Mouse (Mus musculus) spleen, postnatal 0 days (tissue): ENCODE results near the gene Magix. TPM values are rescaled to one million over a fixed set of nuclear protein-coding genes. Genes with fewer than 3 reads are reported as not detected.

Source experiments
- polyA plus RNA-seq: library from polyadenylated mRNA; unstranded; fragments of >200 nt; fragmentation: Nextera tagmentation; extraction: Ambion mirVana; gene quantifications from 2 replicates; pipeline ENCODE4 v1.2.1, GENCODE M21; 2015

Magix gene
- 0.34 and 0.70 TPM in 2 replicates for polyA plus RNA-seq

DNA sequence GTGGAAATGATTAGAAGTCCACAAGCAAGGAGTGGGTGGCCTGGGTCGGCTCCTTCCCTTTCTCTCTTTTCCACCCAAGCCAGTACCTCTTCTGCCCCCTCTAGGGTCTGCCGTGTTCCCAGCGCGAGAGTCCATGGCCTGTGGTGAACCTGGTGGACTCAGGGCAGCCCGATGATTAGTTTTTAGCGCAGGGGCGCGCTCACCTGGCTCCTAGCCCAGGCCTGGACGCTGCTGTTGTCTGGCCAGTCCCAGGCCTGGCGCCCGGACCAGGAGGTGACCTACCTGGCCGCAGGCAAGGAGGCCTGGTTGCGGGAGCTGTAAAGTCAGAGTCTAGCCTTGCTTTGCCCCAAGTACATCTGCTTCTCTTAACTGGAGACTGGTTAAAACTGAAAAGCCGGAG, at the start of gene Magix:
Gene Magix (minus strand): TSS at position 388 of the 400 bp plus-strand sequence.

DNA sequence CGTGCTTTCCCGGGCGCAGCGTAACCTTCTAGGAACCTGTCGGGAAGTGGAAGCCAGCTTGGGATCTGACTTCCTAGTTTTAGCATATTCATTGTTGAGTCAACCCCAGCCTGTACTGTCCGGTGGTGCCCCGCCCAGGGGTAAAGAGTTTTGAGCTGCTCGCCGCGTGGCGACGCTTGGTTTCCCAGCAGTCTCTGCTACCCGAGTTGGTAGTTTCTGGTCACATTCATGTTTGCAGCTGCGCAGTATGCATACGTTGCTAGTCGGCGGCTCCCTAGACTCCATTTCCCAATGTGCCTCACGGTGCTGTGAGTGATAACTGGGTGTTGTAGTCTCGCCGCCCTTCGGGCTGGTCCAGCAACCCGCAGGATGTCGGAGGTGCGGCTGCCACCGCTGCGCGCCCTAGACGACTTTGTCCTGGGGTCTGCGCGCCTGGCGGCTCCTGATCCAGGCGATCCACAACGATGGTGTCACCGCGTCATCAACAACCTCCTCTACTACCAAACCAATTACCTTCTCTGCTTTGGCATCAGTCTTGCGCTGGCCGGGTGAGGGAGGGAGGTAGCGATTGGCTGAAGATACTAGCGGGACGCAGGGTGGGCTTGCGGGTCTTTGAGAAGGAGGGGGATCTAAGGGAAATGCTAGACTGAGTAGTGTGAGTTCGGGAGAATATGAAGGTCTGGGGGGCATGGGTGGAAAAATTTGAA, 47.3 kb upstream of the Magix start, which contains the start of gene Praf2:
Gene Praf2 (plus strand): TSS at position 225 of the 707 bp plus-strand sequence.

DNA sequence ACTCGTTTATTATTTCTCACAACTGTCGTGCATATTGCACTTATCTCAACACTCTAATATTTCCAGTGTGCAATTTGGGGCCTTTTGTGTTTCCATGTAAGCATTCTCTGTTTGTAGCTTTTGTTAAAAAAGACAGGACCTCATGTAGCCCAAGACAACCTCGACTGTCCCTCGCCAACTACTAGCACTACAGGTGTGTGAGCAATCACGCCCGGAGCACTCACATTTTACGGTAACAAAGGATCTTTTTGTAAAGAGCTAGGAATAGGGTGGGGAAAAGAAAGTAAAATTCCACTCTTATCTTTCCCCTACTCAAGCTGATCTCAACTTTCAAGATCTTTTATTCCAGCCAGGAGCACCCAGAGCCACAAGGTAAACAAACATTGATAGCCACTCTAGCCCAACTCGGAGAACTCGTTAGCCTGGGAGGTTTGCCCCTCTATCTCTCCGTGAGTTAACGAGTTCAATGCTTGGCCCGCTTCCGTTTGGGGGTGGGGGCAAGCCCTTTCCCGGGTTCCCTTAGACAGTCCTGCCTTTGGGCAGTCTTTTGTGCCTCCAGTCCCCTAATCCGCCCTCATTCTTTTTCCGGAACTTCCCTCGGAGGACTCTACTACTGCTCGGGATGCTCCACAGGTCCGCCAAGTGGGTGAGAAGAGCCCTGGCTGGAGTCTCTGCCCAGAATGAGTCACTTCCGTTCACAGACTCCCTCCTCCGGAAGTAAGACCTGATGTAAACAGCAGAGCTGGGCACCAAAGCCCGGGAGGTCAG, 40.6 kb upstream of the Magix start, which contains the start of gene Gm45208:
Gene Gm45208 (plus strand): TSS at position 732 of the 768 bp plus-strand sequence.

DNA sequence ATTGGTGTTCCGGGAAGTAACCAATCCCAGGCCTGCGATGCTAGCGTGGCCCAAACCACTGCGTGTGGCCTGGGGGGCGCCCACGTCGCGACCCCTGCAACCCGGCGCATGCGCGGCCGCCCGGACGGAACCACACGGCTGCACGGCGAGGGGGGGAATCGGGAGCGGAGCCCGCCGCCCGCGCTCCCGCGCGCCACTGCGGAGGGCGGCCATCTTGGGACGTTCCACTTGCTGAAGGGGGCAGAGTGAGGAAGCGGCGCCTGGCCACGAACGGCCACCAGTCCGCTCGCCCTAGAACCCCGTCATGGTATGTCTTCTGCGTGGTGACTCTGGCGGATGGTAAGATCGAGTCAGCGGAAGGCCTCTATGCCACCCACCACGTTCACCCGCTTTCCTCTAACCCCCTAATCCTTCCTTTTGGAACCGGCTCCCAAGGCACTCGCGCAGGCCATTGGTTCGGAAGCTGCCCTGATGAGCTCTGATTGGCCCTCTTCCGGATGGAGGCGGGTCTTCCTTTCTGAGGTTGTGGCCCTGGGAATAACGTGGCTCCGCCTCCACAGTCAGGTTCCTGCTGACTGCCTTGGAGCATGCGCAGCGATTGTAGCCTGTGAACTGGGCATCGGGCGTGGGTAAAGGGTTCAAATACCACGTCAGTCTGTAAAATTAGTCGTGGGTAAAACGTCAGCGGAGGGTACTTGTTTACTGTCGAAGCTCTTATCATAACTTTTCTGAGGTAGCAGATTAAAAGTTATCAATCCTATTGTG, 33.3 kb upstream of the Magix start, which contains the start of gene Wdr45:
Gene Wdr45 (plus strand): TSS at position 199 of the 765 bp plus-strand sequence.

DNA sequence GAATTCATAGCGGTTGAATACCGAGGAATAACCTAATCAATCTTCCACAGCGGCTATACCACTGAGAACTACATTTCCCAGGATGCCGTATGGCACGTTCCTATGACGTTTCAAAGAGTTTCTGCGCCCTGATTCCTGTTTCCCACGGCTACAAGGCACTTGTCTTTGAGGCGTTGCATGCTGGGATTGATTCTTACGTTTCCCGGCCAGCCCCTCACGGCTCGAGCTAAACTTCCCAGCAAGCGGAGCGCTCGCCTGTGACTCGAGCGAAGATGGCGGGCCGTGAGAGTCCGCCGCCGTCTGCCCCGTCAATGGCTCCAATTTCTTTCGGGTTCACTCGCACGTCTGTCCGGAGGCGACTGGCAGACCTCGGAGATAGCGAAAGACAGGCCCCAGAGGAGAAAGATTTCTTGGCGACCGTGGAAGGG, 15.9 kb upstream of the Magix start, which contains the start of gene Gpkow:
Gene Gpkow (plus strand): TSS at position 178 of the 428 bp plus-strand sequence.

DNA sequence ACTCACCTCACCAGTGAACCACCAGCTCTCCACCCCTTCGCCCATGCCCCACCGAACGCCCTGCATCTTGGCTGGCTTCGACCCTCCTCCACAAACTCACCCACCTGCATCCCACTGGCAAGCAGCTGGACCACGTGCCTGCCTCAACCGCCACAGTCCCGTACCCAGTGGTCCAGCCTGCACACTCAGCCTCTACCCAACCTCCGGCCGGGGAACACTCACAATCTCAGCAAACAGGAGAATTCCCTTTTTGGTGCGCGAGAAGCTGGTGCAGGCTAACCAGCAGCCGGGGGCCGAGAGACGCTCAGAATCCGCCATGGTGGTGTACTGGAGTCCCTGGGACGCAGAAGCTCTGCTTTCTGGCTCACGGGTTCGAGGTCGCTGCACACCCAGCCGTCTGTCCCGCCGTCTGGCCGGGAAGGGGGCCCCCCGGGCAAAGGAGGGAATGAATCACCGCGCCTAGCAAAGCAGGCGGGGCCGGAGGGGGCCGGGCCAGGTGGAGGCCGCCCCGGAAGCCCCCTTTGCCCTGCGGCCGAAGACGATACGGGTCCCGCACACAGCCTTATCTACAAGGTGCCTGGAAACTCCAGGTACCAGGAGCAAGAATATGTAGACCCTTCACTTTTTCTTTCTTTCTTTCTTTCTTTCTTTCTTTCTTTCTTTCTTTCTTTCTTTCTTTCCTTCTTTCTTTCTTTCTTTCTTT, 10.0 kb downstream of the Magix start, which contains the start of gene Plp2:
Gene Plp2 (minus strand): TSS at position 470 of the 703 bp plus-strand sequence.

DNA sequence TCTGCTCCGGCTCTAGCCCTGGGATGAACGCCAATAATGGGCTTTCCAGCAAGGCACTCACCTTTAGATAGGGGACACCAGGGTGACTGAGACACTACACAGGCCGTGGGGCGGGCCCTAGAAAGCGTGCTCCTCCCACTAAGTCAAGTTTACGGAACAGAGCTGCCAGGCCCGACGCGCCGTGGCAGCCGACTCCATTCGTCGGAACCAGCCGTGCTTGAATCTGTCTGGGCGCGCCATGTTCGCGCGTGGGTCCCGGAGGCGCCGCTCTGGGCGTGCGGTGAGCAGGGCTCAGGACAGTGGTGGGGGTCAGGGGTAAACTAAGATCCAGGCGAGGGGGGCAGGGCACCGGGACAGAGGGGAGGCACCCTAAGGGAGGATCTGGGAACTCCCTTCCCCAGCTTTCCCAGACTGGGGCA, 23.8 kb downstream of the Magix start, which contains the start of gene Prickle3:
Gene Prickle3 (plus strand): TSS at position 40 of the 419 bp plus-strand sequence.

DNA sequence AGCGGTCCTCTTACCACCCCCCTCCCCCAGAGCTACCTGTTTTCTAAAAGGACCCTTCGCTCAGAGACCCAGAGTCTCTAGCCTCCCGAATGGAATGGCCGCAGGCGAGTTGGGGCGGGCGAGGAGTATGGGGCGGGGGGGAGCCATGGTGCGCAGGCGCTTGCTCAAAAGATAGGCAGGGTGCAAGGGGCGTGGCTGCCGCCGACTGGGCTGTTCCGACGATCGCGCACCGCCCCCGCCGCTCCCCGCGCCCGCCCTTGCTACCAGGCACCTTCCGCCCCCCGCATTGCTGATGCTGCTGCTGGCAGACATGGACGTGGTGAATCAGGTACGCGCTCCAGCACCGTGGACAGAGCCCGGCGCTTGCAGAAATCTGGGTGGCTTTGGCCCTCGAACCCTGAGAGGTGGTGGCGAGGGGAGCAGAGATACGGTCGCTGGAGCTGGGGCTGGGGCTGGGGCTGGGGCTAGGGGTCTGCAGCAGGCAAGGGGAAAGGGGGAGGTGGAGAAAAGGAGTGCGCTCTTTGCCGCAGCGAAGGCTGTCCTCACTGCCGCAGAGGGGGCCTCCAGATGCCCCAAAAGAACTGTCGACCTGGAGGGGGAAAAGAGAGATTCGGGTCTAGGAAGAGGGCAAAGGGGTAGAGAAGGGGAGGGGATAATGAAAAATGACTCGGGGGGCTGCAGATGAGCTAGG, 42.5 kb downstream of the Magix start, which contains the start of gene Syp:
Gene Syp (plus strand): TSS at position 71 of the 691 bp plus-strand sequence.

Other genes starting within 250 kb of the Magix start
- gene Foxp3, start 107.6 kb downstream of the Magix start, polyA plus RNA-seq: not detected in 2 replicates
- gene Ppp1r3f, start 107.0 kb downstream of the Magix start, polyA plus RNA-seq: 0.25 and 0.29 TPM in 2 replicates
- 20.3 and 21.9 TPM in 2 replicates for gene Ccdc22, start 75.7 kb downstream of the Magix start, polyA plus RNA-seq
- 0.06 and 0.11 TPM in 2 replicates for gene Cacna1f, start 74.2 kb downstream of the Magix start, polyA plus RNA-seq
- gene Syp, start 42.8 kb downstream of the Magix start, polyA plus RNA-seq: 0.34 and 0.43 TPM in 2 replicates
- gene Prickle3, start 24.0 kb downstream of the Magix start, polyA plus RNA-seq: 4.6 and 5.8 TPM in 2 replicates
- 82.0 and 99.0 TPM in 2 replicates for gene Plp2, start 9.9 kb downstream of the Magix start, polyA plus RNA-seq
- 15.6 and 16.1 TPM in 2 replicates for gene Gpkow, start 15.9 kb upstream of the Magix start, polyA plus RNA-seq
- 23.5 and 26.1 TPM in 2 replicates for gene Wdr45, start 33.1 kb upstream of the Magix start, polyA plus RNA-seq
- gene Gm45208, start 41.0 kb upstream of the Magix start, polyA plus RNA-seq: 0.69 and 0.82 TPM in 2 replicates
- gene Praf2, start 47.2 kb upstream of the Magix start, polyA plus RNA-seq: 7.2 and 7.9 TPM in 2 replicates
- 2.1 and 2.4 TPM in 2 replicates for gene Ccdc120, start 69.7 kb upstream of the Magix start, polyA plus RNA-seq
- 14.4 and 18.0 TPM in 2 replicates for gene Tfe3, start 81.3 kb upstream of the Magix start, polyA plus RNA-seq
- gene Gripap1, start 108.5 kb upstream of the Magix start, polyA plus RNA-seq: 38.5 and 43.6 TPM in 2 replicates
- 0.41 and 0.44 TPM in 2 replicates for gene Kcnd1, start 141.0 kb upstream of the Magix start, polyA plus RNA-seq
- gene Otud5, start 160.1 kb upstream of the Magix start, polyA plus RNA-seq: 47.1 and 48.6 TPM in 2 replicates
- gene Pim2, start 197.0 kb upstream of the Magix start, polyA plus RNA-seq: 4.5 and 6.1 TPM in 2 replicates
- 14.2 and 17.2 TPM in 2 replicates for gene Slc35a2, start 202.8 kb upstream of the Magix start, polyA plus RNA-seq
- gene Pqbp1, start 218.0 kb upstream of the Magix start, polyA plus RNA-seq: 56.8 and 65.6 TPM in 2 replicates
- gene Timm17b, start 218.1 kb upstream of the Magix start, polyA plus RNA-seq: 104 and 105 TPM in 2 replicates
- not detected in 2 replicates for gene Gm10491, start 226.6 kb upstream of the Magix start, polyA plus RNA-seq
- gene Gm10490, start 228.3 kb upstream of the Magix start, polyA plus RNA-seq: not detected in 2 replicates
- 0.10 and 0.12 TPM in 2 replicates for gene Pcsk1n, start 238.6 kb upstream of the Magix start, polyA plus RNA-seq
- not detected in 2 replicates for gene Eras, start 247.4 kb upstream of the Magix start, polyA plus RNA-seq